Mouse (Mus musculus): ENCODE data around the gene Stim2.

Stim2 gene

DNA sequence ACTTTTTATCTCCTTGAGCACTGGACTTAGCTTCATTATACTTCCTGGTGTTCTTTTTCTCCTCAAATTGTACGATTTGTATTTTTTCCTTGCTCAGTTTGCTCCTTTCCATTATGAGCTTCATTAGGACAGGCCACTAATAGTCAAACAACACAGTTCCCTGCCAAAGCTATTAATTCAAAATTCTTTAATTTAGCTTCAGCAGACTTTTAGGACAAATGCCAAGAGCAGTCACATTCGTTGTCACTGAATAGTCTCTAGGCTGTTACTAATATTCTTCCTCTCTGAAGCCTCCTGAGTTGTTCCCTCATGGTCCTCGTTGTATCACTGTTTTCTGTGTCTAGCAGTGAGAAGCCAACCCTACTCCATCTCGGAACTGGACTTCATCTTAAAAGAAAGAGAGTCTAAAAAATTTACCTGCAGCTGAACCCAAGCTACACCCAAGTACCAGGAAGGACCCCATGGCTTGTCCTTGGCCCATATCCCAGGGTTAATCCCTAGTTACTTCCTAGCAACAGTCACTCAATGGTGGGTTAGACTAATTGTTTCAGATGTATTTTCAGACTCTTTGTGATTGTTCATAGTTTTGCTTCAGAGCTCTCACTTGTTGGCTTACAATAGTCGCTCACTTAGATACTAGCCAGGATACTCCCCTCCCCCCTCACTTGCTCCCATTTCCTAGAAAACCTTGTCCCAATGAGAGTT is 149.9 kb downstream of the Stim2 start:
- DNase-seq, result no peak

DNA sequence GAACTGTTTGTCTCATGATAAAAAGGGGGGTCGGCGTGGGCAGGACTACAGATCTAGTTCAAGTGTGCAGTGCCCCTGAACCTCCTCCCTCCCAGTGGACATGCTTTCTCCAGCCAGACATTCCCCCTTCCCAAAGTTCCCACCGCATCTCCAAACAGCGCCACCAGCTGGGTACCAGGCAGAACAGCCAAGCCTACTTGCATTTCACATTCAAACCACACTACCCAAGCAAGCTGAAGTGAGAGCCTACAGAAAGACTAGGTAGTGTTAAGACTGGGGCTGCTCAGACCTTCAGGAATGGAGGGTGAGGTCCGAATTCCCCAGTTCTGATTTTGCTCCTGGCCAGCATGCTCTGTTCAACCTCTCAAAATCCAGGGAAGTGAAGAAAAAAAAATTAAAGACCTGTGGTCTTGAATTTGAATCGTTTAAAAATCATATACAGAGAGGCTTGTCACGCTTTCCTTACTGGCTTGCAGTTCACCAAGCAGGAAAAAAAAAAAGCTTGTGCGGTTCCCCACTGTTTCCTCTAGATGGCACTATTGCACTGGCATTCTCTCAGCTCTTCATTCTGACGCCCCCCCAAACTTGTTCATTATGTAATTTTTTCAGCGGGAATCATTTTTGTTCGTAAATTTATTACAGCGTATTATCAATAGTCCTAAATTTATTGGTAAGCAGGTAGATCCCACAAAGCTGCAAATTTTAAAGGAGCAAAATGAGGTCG is 156.4 kb downstream of the Stim2 start:
- peak; percentile 8 to 45 for DNase-seq

DNA sequence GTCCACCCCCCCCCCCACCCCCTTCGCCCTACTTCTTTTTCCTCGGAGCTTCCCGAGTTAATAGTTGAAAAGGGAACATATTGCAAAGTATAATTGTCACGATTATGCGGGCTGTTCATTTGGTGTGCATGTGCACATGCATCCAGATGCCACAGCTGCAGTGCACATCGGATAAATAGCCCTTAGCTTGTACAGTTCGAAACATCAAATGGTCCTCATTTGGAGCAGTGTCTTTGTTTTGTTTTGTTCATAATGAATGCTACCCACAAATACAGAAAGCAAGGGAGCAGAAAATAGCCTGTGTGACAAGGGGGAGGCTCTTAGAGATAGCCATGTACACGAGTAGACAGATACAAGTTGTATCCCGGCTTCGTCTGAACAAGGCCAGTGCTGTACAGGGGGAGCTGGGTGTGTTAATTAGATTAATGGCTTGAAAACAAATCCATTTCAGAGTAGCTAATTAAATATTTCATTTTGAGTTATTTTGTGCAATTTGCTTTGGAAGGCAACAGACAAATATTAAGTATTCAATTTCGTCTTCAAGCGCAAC is 157.0 kb downstream of the Stim2 start:
- DNase-seq, result no peak

DNA sequence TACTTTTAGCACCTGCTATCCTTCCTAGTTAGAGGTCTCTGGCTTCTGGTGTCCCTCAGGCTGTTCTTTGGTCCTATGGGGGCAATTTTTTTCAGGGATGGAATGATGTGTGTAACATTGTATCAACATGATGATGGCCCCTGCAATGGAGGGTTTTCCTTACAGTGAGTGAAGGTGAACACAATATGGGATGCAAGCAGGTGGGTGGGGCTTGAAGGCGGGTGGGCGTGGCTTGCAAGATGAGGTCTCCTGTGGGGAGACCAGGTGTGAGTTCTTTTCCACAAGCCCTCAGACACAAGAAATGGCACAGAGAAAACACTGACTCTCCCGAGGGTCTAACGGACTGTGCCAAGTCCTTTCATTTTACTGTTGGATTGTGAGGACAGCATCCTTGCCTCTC is 157.6 kb downstream of the Stim2 start:
- DNase-seq, result no peak

DNA sequence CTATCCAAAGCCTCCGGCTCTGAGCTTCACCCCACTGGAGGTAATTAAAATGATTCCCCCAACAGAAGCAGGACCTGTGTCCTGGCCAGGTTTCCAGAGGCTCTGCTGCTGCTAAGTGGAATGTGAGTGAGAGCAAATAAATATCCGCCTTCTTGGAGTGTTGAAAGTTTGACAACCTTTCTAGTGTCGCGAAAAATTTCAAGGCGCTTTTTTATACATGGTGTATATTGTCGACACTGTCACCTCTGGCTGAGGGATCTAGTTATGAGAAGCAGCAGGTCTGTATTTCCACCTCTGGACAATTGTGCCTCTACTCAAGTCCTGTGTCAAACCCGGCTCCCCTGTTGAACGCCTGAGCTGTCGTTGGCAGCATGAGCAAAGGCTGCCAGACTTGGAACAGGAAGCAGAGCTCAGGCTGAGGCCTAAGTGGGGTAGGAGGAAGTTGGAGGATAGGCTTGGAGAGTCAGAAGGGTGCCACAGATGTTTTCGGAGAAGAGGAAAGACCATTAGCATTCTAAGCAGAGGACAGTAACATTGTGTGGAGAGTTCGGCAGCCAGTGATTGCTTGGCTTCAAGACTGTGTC is 158.7 kb downstream of the Stim2 start:
- DNase-seq, result no peak

DNA sequence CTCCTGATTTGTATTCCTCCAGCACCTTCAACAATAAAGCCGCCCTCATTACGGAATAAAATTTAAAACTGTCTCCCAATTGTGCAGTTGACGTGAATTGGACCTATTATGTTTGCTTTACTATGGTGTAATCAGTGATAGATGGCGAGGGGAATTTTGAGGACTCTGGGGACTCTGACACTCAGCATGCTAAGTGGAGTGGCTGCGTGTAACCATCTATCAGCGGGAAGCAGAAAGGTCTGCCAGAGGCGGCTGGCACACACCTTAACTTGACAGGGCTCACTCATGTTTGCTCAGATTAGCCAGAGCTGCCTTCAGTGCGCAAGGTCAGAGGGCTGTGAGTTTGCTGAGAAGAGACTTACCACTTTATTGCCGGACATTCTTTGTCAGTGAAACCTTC is 159.9 kb downstream of the Stim2 start:
- no peak for DNase-seq

DNA sequence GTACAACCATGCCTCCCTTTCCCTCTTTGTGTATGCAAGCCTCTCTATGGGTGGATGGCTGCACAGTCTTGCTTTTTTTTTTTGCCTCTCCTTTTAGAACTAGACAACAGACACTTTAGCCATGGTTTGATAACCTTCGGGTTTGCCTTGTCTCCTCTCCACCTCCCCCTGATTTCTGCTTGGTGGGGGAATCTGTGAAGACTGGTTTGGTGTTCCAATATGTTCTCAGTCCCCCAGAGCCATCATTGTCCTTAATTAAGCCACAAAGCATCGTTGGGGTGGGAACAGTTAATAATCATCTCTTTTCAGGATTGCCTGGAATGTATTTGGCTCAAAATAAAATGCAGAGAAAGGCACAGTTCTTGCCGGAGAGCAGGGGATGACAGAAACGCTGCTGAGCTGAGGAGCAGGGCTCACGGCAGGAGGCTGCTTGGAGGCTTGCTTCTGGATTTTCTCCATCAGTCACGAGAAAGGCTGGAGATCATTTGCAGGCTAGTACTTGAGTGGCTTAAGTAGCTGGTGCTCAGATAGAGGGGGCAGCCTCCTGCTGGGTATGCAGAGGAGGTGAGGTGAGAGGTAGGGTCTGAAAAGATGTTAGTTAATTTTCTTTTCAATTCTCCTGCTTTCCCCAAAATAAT is 161.0 kb downstream of the Stim2 start:
- DNase-seq, result peak in 1 of 2 experiments; percentile 7

DNA sequence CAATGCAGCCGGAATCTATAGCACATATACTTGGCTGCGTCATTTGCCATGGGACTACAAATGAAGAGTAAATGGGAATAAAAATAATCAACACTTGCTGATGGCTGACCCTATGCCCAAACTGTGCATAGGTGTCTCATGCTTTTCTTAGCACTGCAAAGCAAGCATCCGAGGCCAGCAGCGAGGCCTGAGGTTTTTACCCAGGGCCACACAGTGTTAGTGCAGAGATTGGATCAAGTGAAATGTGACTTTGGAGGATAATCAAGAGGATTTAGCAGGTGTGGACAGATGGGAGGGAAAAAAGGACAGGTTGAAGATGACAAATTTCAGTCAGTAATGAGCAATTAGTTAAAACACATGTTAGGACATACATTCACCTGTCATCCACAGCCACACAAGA is 162.3 kb downstream of the Stim2 start:
- no peak for DNase-seq

DNA sequence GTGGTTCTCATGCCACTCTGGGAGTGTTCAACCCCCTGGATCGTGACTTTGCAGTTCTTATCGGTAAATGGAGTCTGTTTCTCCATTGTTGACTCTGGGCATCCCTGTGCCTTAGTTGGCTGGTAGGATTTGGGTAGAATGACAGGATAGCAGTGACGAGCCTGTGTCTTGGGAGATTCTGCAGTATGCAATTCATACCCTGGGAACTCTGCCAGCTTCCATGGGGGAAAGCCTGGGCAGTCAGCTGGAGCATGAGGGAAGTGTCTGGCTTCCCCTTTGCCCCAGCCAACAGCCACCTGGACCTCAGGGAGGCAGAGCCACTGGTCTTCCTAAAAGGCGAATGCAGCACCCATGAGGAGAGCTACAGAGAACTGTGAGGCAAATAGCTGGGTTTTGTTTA is 165.6 kb downstream of the Stim2 start:
- DNase-seq, result peak; percentile 35 to 42

Data from cerebellum, postnatal 36 days (tissue).